Mouse (Mus musculus): ENCODE results near the gene Taok2.

Gene Taok2

DNA sequence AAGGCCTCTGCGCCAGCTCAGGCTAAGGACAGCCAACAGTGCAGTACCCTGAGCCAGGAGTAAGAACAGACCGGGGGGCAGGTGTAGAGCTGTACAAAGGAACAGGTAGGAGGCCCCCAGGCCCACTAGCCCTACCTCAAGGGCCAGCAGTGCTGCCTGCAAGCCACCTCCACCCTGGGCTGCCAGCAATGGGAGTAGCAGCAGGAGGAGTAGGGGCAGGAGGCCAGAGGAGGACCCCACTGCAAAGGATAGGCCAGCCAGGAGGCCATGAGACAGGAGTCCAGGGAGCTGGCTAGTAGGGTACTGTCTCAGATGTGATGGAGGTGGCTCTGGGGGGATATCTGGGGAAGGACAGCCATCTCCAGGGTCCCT lies 14.0 kb downstream of the Taok2 start:
- DNase-seq (ENCODE audit: low spot score in 2 of 2): no peak

DNA sequence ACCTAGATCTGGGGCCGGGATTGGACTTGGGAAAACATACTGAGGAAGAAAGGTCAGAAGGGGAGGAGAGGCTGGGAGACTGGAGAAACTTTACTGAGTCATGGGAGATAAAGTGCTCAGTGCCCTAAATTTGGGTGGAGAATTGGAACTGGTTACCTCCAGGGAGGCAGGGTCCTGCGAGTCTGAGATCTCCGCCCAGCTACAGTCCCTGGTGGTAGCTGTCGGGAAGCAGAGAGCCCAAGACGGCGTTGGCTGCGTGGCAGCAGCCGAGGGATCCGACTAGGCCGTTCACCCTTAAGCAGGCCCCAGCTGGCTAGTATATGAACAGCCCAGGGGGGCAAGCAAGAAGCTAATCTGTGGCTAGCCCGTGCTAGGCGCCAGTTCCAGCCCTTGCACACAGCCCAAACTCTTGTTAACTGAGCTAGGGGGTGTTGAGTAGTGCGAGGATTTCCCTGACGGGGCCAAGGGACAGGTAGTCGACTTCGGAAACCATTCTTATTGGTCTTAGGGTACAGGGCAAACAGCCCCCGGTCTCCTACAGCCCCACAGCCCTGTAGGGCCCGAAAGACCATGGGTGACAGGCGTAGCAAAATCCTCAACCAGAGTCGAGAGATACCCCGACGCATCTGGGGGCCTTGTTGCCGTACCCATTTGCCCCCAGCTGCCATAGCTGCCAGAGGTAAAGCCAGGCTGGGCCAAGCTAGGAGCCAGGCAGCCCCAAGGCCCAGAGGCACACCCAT lies 14.6 kb downstream of the Taok2 start:
- no peak for DNase-seq (ENCODE audit: low spot score in 2 of 2)

DNA sequence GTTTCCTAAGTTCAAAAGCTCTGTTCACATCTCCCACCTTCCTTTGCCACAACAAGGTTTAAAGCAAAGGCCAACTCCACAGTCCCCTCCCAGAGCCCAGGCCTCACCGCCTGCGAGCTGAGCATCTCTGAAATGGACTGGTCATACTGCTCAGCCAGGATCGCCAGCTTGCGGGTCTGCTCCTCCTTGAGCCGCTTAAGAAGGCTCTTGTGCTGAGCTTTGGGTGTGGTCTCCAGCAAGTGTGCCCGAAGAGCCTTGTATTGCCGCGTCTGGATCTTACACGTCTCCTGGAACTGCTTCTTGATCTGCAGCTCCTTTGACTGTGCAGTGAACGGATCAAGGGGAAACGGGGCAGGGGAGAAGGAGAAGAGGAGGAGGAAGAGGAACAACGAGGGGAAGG lies 16.5 kb downstream of the Taok2 start:
- no peak for DNase-seq (ENCODE audit: low spot score in 2 of 2)

DNA sequence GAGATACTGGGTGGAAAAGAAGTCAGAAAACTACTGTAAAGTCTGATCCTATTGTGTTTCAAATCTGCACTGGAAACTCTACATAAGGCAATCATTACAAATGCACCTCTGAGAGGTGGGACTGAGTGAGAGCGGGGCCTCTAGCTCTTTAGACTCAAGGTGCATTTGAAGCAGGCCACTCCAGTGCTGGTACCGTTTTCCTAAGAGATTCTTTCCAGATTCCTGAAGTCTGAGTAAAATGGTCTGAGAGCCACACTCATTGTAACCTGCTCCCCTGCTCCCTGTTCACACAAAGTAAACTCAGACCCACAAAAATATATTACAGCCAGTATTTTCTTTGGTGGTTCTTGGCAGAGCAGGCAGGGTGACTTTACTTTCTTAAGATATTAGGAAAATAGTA lies 17.0 kb downstream of the Taok2 start:
- no peak for DNase-seq (ENCODE audit: low spot score in 2 of 2)

DNA sequence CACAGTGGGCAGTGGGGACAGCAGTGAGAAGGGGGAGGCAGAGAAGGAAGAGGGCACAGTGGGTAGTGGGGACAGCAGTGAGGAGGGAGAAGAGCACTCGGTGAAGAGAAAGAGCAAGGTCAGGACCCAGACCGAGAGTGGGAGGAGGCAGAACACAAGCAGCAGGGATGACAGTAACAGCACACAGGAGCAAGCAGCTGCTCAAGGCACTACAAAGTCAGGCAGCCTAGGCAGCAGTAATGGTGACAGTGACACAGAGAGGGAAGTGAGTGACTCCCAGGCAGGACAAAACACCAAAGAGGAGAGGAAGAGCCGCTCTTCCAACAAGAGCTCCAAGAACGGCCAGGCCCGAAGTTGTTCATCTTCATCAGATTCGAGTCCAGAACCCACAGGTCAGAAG lies 20.7 kb downstream of the Taok2 start:
- no peak for DNase-seq (ENCODE audit: low spot score in 2 of 2)

DNA sequence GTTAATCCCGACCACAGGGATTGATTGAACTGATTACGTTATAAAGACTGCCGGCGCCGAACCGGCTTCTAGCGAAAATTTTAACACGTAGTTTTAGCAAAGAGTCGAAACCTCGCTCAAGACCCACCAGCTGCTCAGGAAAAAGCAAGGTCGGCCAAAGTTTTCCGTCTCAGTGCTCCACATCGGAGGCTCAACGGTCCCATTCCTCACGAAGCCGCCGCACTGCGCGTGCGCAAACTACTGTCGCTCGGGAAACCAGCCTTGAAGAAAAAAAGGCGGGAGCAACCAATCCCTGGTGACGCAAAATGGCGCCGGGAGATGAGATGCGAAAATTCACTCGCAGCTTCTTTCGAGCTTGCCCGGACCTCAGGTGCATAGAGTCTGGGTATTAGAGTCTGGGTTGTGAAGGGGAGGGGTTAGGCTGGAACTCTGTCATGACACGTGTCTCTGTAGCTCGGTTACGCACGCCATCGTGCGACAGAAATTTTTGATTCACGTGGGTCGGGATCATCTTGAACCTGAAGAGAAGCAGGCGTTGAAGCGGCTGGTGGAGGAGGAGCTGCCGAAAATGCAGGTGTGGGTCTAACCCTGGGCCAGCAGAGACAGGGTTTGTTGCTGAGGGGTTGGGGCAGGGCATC lies 22.2 kb downstream of the Taok2 start, which contains the start of gene Ino80e:
Ino80e (minus strand) TSS at position 231 of the 638 bp plus-strand sequence.
- peak; percentile 83 to 89 for DNase-seq (ENCODE audit: low spot score in 2 of 2)

DNA sequence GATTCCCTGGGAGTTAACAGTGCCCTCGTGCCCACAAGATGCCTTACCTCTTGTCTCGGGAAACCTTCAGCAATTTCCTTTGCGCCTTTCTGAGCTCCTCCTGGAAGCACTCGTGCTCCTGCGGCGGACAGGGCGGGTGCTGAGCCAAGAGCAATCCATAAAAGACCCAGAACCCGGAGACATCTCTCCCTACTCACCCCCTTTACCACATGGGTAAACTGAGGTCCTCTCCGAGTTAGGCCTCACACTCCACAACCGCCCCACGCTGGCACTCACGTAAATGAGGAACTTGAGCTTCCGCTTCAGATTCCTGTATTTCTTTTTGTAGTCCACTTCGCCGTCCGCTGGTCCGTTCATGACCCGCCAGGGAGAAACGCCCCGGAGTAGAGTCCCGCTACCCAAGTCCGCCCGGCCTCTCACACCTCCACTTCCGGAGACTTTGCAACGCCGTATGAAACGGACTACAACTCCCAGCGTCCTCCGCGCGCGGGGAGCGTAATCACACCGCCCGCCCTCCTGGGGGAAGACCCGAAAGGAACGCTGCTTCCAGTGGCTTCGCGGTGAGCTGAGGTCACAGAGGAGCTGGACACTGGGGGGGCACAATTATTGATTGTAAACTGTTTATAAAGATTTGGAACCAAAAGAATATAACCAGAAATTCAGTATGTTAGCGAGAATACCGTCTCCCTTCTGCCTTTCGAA lies 22.9 kb downstream of the Taok2 start, which contains the start of gene Hirip3:
Hirip3 (plus strand) TSS at position 544 of the 702 bp plus-strand sequence.
- peak; percentile 89 to 94 for DNase-seq (ENCODE audit: low spot score in 2 of 2)

DNA sequence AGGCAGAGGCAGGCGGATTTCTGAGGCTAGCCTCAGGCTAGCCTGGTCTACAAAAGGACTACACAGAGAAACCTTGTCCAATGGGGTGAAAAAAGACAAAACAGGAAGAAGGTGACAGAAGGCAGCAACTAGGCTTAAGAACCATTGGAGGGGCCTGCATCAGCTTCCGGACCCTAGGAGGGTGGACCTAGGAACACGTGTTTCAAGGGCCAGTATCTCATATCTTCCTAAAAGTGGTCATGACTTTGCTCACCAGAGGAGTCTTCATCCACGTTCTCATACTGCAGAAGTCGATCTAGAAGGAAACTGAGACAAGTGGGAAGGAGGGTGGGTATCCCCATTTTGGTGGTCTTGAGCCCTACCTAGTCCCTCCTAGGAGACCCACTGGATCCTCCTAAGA lies 23.5 kb downstream of the Taok2 start:
- no peak for DNase-seq (ENCODE audit: low spot score in 2 of 2)

DNA sequence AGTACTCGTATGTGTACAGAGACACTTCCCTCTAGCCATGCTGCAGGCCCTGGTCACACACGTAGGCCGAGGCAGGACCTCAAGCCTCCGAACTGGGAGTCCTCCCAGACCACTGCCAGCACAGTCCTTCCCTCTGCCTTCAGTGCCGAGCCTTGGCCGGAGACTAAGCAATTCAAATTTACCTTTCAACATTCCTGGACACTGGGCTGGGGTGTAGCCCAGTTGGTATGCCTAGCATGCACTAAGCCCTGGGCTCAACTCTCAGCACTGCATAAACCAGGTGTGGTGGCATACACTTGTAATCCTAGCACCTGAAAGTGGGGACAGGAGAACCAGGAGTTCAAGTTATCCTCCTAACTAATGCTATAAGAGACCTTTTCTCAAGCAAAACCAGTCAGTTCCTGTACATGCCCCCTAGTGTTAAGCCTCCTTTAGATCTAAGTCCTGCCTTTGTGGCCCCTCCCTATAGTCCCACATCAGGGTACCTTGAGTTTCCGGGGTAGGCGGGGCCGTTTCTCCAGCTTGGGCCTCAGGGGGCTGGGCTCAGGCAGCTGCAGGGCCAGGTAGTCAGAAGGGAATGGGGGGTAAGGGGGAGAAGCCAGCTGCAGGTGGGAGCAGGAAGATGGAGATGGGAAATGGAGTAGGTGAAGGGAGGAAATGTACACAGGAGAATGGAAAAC lies 27.6 kb downstream of the Taok2 start:
- no peak for DNase-seq (ENCODE audit: low spot score in 2 of 2)

DNA sequence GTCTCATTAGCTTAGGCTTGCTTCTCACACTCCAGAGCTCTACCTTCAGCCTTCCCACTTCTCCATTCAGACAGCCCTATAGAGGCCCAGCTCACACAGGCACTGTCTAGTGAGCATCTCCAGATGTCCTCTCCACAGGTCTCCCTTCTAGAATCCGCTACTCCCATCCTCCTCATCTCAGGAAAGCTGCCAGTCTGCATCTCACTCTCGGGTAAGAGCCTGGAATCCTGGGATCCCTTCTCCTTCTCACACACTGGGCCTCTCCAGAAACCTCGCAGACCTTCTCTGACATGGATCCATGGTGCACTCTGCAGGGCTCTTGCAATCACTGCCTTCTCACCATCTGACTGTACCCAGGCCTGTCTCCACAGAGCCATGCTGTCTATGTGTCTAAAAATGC lies 28.9 kb downstream of the Taok2 start:
- no peak for DNase-seq (ENCODE audit: low spot score in 2 of 2)

DNA sequence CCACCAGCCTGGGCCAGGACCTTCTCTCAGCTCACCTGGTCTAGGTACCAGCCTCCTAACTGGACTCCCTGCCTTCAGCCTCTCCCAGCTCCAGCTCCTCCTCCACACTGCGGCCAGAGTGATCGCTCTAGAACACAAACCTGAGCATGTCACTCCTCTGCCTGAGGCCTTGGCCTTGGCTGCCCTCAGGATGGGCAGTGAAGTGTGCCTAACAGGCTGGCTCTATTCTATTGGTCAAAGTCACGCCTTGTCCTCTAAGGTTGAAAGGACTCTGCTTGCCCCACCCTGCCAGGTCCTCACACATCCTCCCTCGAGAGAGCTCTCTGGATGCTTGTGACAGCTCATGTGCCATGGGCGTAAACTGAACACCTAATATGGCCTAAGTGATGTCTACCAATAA lies 31.0 kb downstream of the Taok2 start:
- no peak for DNase-seq (ENCODE audit: low spot score in 2 of 2)

DNA sequence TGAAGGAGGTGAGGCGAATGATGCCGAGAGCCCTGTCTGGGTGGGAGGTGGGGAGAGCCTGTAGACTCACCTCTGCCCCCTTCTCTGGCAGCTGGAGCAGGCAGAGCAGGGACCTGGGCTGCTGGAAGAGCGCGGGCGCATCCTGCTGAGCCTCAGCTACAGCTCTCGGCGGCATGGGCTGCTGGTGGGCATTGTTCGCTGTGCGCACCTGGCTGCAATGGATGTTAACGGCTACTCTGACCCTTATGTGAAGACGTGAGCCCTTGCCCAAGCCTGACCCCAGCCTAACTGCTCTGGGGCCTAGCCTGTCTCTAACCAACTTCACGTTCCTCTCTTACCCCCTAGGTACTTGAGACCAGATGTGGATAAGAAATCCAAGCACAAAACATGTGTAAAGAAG lies 33.3 kb downstream of the Taok2 start:
- DNase-seq (ENCODE audit: low spot score in 2 of 2): no peak

DNA sequence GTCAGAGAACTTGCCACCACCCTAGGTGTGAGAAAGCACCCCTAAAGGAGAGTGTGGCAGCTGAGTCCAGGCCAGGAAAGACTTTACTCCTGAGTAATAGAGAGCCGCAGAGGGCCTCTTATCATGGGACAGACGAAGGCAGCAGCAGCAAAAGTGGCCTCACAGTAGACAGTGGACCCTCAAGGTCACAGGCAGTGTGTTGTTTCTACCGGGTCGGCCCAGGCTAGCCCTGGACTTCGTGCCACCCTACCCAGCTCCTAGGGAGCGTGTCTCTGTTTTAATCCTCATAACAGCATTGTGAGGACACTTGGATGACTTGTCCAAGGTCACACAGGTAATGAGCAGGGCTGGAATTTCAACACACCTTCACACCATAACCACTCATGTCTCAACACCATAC lies 34.3 kb downstream of the Taok2 start:
- no peak for DNase-seq (ENCODE audit: low spot score in 2 of 2)

DNA sequence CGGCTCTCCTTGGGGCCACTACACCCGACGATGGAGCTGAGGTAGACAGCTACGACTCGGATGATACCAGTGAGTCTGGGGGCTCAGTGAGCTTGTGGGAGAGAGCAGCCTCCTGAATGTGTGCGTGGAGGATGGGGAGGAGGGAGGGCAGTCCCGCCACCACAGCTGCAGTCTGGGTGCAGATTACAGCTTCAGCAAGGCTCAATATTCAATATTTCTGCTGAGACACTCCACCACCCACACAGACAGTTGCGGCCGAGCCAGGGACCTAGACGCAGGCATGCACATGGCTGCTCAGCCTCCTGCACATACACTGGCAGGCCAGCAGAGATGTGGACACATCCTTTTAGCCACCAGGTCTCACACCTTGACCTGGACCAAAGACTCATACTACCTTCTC lies 35.7 kb downstream of the Taok2 start:
- no peak for DNase-seq (ENCODE audit: low spot score in 2 of 2)

DNA sequence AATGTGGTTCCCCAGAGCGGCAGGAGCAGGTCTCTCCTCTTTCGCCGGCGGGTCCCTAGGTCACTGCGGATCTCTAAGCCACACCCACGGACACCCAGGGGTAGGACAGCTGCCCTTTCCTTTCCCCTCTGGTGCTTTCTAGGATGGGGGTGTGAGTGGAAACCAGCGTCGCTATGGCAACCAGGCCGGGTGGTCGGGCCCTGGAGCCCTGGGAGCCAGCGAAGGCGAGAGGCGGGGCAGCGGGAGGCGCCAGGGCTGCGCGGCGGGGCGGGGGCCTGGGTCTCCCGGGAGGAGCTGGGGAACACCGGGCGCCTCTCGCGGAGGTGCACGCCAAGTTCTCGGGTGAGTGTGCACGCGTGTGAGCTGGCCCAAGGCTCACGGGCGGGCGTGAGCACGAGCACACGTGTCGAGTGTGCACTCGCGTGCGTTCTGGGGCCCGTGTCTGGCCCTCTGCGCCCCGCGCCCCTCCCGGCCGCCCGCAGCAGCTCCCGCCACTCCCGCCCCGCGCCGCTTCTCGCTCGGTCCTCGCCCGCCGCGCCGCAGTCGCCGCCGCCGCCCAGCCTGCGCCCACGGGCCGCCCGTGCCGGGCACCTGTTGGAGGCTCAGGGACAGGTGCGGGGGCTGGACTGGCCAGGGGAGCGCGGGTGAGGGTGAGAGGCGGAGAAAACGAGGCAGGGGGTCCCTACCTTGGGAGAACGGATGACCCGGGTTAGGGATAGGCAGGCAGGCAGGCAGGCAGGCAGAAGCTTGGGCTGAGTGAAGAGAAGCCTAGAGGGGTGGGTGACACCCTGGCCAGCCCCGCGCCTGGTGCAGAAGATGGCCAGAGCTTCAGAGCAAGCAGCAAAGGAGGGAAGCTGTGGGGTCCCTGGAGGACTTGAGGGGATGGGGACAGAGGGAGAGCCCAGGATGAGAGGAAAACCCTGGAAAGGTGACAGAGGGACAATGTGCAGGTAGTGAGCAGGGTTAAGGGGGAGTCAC lies 36.8 kb downstream of the Taok2 start:
- DNase-seq (ENCODE audit: low spot score in 2 of 2): no peak

DNA sequence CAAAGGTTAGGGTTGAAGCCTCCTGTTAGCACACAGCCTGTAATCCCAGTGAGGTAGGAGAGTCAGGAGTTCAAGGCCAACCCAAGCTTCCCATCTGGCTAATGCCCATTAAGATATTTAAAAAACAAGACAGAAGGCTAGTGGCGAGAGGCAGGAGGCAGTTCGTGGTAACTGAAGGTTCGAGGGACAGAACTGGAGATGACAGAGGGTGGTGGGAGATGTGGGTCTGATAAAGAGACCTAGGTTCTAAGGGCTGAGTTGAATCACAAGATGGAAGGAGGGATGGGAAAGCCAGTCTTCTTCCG lies 37.4 kb downstream of the Taok2 start, which contains the start of gene Doc2a:
Doc2a (plus strand) TSS at position 301 of the 305 bp plus-strand sequence.
- DNase-seq (ENCODE audit: low spot score in 2 of 2): no peak

DNA sequence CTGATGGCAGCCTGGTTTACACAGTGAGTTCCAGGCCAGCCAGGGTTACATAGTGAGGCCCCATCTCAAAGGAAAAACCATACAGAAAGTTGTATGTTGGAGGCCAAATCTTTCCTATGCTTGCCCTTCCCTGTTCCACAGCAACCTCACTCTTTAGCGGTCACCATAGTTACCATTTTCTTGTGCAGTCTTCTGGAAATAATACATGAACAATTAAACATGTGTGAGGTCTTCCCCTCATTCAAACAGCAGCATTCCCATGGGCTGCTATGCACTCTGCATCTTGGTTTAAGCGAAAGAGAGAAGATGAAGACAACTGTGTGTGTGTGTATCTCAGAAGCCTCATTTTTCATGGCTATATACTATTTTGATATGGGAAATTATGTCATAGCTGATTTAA lies 39.0 kb downstream of the Taok2 start:
- no peak for DNase-seq (ENCODE audit: low spot score in 2 of 2)

DNA sequence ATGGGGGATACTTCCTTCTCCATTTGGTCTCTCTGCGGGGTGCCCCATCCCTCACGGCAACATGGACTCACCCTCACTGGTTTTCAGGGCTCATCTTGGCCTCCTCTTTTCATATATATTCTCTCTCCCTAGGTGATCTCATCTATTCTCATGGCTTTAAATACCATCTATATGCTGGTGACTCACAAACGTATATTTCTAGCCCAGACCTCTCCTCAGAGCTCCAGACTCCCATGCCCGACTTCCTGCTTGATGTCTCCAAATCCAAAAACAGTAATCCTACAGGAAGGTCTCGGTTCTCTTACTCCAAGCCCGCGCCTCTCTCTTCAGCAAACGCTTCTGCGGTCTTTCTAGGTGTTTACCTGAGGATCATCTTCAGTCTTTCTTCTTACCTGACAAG lies 41.2 kb downstream of the Taok2 start:
- no peak for DNase-seq (ENCODE audit: low spot score in 2 of 2)

DNA sequence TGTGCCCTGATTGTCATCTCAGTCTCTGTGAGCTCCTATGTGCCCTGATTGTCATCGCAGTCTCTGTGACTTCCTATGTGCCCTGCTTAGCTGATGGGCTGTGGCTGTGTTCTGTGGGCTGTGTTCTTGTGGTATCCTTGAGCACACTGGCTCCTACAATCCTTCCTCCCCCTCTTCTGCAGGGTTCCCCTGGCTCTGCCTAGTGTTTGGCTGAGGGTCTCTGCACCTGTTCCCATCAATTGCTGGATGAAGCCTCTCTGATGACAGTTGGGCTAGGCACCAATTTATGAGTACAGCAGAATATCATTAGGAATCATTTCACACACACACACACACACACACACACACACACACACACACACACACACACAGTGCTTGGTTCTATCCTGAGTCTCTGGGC lies 51.2 kb downstream of the Taok2 start:
- DNase-seq (ENCODE audit: low spot score in 2 of 2): no peak

DNA sequence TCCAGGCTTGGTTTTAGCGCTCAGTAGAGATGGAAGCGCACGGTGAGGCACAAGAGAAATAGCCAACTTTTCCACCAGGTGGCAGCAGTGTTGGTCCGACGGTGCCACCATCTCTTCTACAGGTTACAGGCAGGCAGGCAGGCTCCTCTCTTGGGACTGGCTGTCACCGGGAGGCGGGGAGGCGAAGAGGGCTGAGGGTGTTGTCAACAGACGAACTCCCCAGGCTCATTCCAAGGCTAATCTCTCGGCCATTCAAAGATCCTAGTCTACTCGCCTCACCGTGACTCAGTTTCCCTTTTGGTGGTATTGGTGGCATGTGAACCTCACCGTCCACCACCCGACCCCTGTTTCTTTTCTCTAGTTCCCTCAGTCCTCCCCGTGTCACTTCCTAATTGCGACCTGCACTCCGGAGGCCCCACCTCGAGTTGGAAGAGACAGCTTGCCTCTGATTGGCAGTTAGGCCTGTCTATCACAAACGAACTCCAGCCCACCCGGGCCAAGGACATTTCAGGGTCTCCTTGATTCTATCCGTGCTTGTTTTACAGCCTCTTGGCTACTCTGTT lies 52.4 kb downstream of the Taok2 start:
- DNase-seq (ENCODE audit: low spot score in 2 of 2): peak; percentile 47 to 74

DNA sequence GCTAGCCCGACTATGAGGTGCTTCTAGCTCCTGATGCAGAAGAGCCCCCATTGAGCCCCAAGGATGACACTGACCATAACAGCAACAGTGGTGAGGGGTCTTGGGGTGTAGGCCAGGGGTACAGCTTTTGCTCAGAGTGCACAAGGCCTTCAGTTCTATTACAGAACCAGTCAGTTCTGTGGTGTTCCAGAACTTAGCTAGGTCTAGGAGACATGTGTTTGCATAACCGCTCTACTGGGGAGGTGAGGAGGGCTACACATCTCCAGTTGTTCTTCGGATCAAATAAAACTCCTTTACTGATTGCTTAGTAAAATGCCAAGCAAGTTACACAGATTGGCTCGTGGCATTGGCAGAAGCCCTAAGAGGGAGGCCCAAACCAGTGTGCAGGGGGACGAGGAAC lies 53.0 kb downstream of the Taok2 start, which contains the start of gene 4930451I11Rik:
4930451I11Rik (minus strand) TSS at position 101 of the 400 bp plus-strand sequence.
- no peak for DNase-seq (ENCODE audit: low spot score in 2 of 2)

All from spleen, postnatal 14 days (tissue).